Mouse (Mus musculus) effector memory CD4-positive, alpha-beta T cell, adult 7 months (primary cell): ENCODE measurements around the gene Lats1. TPM values are rescaled to one million over a fixed set of nuclear protein-coding genes. Genes with fewer than 3 reads are reported as not detected.

Experiments
- polyA plus RNA-seq: library from polyadenylated mRNA; unstranded; fragments of 100-300 nt; shearing (Covaris generic); gene quantifications from one replicate; pipeline ENCODE4 v1.2.1, GENCODE M21; 2017

The Lats1 gene
- 14.6 TPM for polyA plus RNA-seq

DNA sequence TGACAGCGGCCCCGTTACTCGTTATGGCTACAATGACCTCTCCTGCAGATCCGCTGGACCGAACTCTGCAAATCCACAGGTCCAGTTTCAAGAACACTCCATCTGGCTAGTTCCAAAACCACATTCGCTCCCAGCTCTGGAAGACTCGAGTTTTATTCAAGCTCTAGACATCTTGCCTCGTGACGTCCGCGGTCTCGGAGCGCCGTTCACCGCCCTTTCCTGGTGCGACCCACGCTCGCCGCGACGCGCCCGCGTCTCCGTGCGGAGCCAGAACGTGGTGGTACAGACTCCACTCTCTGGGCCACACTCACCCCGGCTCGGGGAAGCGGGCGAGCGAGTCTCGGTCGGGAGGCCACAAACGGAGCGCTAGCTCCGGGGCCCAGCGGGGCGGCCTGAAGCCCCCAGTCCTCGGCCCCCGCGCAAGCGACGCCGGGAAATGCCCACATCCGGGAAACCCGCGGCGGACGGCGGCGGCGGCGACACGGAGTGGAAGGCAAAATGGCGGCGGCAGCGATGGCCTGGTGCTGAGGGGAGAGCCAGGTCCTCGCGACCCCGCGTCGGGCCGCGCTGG, at the start of gene Lats1, which contains the start of gene Pcmt1:
TSS of gene Lats1 (plus strand) at position 484 of the 571 bp plus-strand sequence.
TSS of gene Pcmt1 (minus strand) at position 406 of the 571 bp plus-strand sequence.

DNA sequence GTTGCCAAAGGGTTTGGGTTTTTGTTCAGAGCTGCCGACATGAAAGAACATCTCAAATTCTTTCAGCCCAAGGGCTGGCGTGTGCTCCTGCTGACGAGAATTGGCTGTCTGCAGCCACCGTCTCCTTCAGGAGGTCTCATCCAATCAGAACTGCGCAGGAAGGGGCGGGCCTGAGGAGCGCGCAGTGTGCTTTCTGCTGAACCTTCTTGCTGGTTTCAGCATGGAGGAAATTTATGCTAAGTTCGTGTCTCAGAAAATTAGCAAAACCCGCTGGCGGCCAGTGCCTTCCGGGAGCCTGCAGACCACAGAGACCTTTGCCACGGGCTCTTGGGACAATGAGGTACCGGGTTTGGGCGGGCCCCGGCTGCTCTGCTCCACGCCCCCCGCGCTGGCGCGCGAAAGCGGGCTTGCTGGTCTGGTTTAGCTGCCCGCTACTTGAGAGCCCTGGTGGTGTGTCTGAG, 13.6 kb upstream of the Lats1 start, which contains the start of gene Nup43:
TSS of gene Nup43 (plus strand) at position 162 of the 461 bp plus-strand sequence.

DNA sequence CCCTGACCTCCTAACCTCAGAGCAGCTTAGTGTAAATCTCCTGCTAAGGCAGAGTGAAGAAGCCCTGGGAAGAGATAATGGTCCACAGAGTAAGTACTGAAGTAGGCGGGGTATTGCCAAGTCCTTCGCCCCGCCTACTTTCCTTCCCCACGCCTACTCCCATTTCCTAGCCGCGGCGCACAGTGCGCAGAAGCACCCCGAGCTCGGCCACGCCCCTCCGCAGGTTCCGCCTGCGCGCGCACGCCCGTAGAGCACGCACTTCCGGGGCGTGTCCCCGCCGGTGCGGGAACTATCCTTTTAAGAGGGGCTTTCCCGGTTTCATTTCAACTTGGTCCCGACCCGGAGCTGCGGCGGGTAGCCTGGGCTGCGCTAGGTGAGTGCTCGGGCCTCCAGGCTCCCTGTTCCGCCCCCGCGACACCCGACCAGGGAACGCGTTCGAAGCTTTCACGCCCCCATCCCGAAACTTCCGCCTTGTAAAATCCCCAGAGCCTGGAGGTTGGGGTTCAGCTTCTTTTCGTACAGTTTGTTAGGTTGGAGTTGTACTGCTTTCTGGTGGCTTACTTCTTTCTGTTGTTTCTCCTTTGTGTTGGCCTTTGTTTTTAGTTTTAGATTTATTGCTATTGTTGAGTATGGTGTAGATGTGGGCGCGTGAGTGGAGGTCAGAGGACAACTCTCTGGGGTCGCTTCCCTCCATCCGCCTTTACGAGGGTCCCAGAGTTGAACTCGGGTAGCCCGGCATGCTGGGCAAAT, 44.9 kb downstream of the Lats1 start, which contains the start of gene Katna1:
TSS of gene Katna1 (plus strand) at position 250 of the 750 bp plus-strand sequence.

Other genes with a start within 250 kb of the Lats1 start
- gene Ulbp1, start 207.6 kb upstream of the Lats1 start, polyA plus RNA-seq = 11.3 TPM
- 2.7 TPM for gene Lrp11, start 91.4 kb upstream of the Lats1 start, polyA plus RNA-seq
- gene Nup43, start 13.7 kb upstream of the Lats1 start, polyA plus RNA-seq = 12.3 TPM
- gene Pcmt1, start 78 bp upstream of the Lats1 start, polyA plus RNA-seq = 102 TPM
- 110 TPM for gene Katna1, start 44.8 kb downstream of the Lats1 start, polyA plus RNA-seq
- 69.9 TPM for gene Ginm1, start 111.6 kb downstream of the Lats1 start, polyA plus RNA-seq
- 101 TPM for gene Ppil4, start 111.7 kb downstream of the Lats1 start, polyA plus RNA-seq
- gene Zc3h12d, start 151.3 kb downstream of the Lats1 start, polyA plus RNA-seq = 38.2 TPM